Mouse (Mus musculus): ENCODE measurements at regions not wholly inside any gene's neighbourhood (a gene's known extent, or its start where the extent isn't known, plus 50 kb on each side); places are given as distances from the start of the nearest gene placed in this dataset.

DNA sequence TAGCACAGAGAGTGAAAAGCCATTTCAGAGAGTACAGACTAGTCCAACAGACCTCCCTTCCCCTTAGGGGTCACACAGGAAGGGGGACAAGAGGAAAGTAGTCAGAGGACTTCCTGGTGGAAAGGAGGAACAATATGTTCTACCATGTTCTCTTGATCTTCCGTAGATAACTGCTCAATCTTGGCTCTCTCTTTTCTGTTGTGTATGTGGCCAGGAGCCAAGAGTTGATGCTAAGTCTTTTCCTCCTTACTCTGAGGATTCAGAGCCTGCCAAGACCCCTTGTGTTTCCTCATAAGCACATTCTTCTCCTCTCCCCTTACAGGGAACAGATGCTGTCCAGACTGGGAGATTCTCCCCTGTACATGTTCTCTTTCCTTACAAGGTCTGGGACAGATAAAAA, 386.6 kb downstream of the Cd109 start:
- Histone ChIP-seq H3K27me3 (replicated peaks; ENCODE audit: control insufficient read depth, insufficient read depth, low read length) (no peaks in the 10 kb centered on the region), H3K9me3 (ENCODE audit: control insufficient read depth, low read length) (no peaks in the 10 kb centered on the region), H3K4me1 (ENCODE audit: control insufficient read depth, insufficient read depth, low read length) (no peaks in the 10 kb centered on the region), H3K36me3 (ENCODE audit: control insufficient read depth, insufficient read depth, low read length) (no peaks in the 10 kb centered on the region), H3K4me2 (ENCODE audit: low read depth, low read length) (no peak overlapping the region), H3K9ac (ENCODE audit: low read depth, low read length) (no peak overlapping the region), H3K4me3 (ENCODE audit: low read depth, low read length) (no peak overlapping the region), H3K27ac (replicated peaks; ENCODE audit: low read depth, low read length) (no peak overlapping the region)
- 54% methylated on average over 1 of the region's 1 CpGs for WGBS
- ATAC-seq (ENCODE audit: low read depth) (no peak), DNase-seq (ENCODE audit: low spot score) (peak; percentile 89)

DNA sequence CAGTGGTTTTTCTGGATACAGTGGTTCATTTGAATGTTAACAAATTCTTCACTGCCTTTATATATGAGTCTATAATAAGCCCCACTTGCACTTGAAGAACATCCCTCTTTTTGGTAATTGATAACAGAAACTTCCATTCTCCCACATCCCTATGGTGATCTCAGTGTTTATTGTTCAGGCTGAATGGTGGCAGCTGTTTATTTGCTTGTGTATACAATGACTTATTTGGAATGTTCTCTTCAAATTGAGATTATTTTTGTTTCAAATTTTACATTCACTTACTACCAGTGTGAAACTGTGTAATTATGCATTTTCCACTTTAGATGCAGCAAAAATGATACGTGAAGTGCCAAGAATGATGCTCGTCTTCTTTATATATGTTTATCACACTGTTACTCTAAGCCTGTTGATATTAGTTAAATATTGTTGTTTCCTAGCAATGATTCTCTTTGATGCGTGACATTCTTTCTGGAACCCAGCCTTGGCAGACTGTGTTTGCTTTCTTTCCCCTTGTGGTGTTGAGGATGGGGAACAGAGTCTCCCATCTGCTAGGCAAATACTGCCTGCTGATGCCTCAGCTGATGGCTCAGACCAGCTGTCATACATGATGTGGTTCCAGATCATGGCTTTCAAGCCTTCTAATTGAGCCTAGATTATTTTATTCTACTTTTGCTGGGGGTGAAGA, 389.1 kb downstream of the Cd109 start:
- Histone ChIP-seq H3K9ac (ENCODE audit: low read depth, low read length) (no peak overlapping the region), H3K9me3 (ENCODE audit: control insufficient read depth, low read length) (no peaks in the 10 kb centered on the region), H3K27ac (replicated peaks; ENCODE audit: low read depth, low read length) (no peak overlapping the region), H3K27me3 (replicated peaks; ENCODE audit: control insufficient read depth, insufficient read depth, low read length) (no peaks in the 10 kb centered on the region), H3K36me3 (ENCODE audit: control insufficient read depth, insufficient read depth, low read length) (no peaks in the 10 kb centered on the region), H3K4me3 (ENCODE audit: low read depth, low read length) (no peak overlapping the region), H3K4me1 (ENCODE audit: control insufficient read depth, insufficient read depth, low read length) (no peaks in the 10 kb centered on the region), H3K4me2 (ENCODE audit: low read depth, low read length) (no peak overlapping the region)
- peak; percentile 24 for DNase-seq (ENCODE audit: low spot score)
- ATAC-seq (ENCODE audit: low read depth) = no peak
- WGBS = 67% methylated on average over 3 of the region's 3 CpGs

DNA sequence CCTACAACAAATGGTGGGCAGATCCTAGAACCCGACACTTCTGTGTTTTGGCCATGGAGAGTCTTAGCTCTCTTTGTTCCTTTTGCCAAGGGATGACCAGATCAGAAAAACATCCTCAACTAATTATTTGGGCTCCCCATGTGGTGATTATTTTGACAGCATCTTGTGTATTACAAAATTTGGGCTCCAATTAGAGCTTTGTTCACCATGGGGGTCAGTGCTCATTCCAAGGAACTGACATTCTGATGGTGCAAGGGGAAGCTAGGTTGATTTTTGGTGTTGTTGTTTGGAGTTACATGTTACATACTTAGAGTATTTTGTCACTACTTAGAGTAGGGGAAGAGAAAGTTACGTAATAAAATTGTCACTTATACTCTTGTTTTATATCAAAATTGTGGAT, 406.9 kb downstream of the Cd109 start:
- Histone ChIP-seq H3K27me3 (replicated peaks; ENCODE audit: control insufficient read depth, insufficient read depth, low read length) (no peaks in the 10 kb centered on the region), H3K27ac (replicated peaks; ENCODE audit: low read depth, low read length) (no peak overlapping the region), H3K4me3 (ENCODE audit: low read depth, low read length) (no peak overlapping the region), H3K9me3 (ENCODE audit: control insufficient read depth, low read length) (no peaks in the 10 kb centered on the region), H3K9ac (ENCODE audit: low read depth, low read length) (no peak overlapping the region), H3K4me2 (ENCODE audit: low read depth, low read length) (no peak overlapping the region), H3K4me1 (ENCODE audit: control insufficient read depth, insufficient read depth, low read length) (no peaks in the 10 kb centered on the region), H3K36me3 (ENCODE audit: control insufficient read depth, insufficient read depth, low read length) (no peaks in the 10 kb centered on the region)
- 89% methylated on average over 2 of the region's 2 CpGs for WGBS
- DNase-seq (ENCODE audit: low spot score) (no peak), ATAC-seq (ENCODE audit: low read depth) (no peak)

DNA sequence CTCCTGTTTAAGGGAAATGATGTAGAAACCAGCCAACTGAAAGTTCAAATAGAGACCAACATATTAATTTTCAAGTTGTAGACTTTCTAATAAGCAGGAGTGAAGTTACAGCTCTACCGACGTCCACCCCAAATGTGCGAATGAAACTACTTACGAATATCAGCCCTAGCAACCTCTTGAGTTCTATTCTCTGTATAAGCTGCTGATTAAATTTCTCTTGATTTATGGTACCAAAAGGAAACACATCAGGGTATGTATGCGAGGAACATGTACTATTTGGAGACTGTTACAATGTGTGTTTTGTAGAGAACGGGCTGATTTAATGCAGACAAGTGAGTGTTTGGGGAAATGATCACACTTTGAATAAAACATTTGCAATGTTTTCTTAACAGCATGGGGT, 412.9 kb downstream of the Cd109 start:
- 68% methylated on average over 6 of the region's 6 CpGs for WGBS
- no peak overlapping the region for H3K4me3 ChIP-seq (ENCODE audit: low read depth, low read length)
- ATAC-seq (ENCODE audit: low read depth) (no peak), DNase-seq (ENCODE audit: low spot score) (no peak)
- H3K27me3 ChIP-seq (replicated peaks; ENCODE audit: control insufficient read depth, insufficient read depth, low read length) = no peaks in the 10 kb centered on the region
- no peak overlapping the region for H3K9ac ChIP-seq (ENCODE audit: low read depth, low read length)
- no peaks in the 10 kb centered on the region for H3K36me3 ChIP-seq (ENCODE audit: control insufficient read depth, insufficient read depth, low read length)
- no peaks in the 10 kb centered on the region for H3K4me1 ChIP-seq (ENCODE audit: control insufficient read depth, insufficient read depth, low read length)
- no peak overlapping the region for H3K27ac ChIP-seq (replicated peaks; ENCODE audit: low read depth, low read length)
- no peaks in the 10 kb centered on the region for H3K9me3 ChIP-seq (ENCODE audit: control insufficient read depth, low read length)
- no peak overlapping the region for H3K4me2 ChIP-seq (ENCODE audit: low read depth, low read length)

DNA sequence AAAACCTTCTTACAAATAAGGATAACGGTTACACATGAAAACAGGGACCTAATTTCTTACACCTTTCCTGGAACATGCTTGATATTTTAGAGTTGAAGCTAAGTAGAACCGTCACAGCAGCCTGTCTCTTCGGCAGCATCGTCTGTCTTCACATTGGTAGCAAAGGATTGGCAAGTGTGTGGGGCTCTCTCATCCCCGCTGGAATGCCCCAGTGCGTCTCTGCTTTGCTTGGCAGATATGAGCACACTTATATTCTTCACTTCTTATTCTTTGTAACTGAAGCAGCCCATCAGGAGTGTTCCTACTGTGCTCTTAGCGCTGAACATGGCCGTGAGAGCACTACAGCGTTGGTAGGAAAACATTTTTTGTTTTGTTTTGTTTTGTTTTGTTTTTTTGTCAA, 414.1 kb downstream of the Cd109 start:
- H3K4me3 ChIP-seq (ENCODE audit: low read depth, low read length) = no peak overlapping the region
- H3K9me3 ChIP-seq (ENCODE audit: control insufficient read depth, low read length) = no peaks in the 10 kb centered on the region
- no peaks in the 10 kb centered on the region for H3K4me1 ChIP-seq (ENCODE audit: control insufficient read depth, insufficient read depth, low read length)
- H3K9ac ChIP-seq (ENCODE audit: low read depth, low read length) = no peak overlapping the region
- ATAC-seq (ENCODE audit: low read depth) = no peak
- H3K27me3 ChIP-seq (replicated peaks; ENCODE audit: control insufficient read depth, insufficient read depth, low read length) = no peaks in the 10 kb centered on the region
- no peak overlapping the region for H3K27ac ChIP-seq (replicated peaks; ENCODE audit: low read depth, low read length)
- 63% methylated on average over 9 of the region's 9 CpGs for WGBS
- no peak for DNase-seq (ENCODE audit: low spot score)
- no peaks in the 10 kb centered on the region for H3K36me3 ChIP-seq (ENCODE audit: control insufficient read depth, insufficient read depth, low read length)
- no peak overlapping the region for H3K4me2 ChIP-seq (ENCODE audit: low read depth, low read length)

DNA sequence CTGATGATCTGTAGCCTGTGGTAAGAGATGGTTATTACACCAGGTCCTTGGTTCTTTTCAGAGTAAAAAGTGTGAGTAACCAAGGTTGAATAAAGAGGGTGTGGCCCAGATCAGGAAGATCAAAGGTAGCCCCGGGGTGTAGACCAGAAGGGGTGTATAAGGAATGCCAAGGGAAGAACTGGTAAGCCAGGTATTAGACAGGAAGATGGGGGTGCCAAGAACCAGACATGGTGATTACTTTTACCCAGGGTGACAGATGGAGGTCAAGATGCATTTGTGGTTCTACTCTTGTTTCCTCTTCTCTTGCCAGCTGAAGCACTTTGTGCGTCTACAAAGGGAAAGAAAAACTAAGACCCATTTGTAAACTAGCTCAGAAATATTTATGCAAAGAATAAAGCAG, 420.3 kb downstream of the Cd109 start:
- no peaks in the 10 kb centered on the region for H3K27me3 ChIP-seq (replicated peaks; ENCODE audit: control insufficient read depth, insufficient read depth, low read length)
- 69% methylated on average over 2 of the region's 2 CpGs for WGBS

DNA sequence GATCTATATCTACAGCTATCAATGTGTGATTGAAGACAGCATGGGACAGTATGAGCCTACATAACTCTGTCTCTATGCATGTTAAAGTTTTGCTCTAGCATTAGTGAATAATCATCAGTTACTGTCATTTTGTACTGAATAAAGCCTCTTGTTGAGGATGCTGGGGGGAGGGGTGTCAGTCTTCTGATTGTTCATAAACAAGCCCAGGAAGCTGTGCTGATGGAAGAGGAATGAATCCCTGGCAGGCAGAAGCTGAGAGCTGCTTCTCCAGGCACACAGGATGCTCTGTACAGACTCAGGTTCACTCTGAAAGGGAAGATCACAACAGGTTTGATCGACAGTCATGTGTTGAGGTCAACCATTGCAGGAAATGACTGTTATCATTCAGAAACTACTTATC, 421.7 kb downstream of the Cd109 start:
- DNase-seq (ENCODE audit: low spot score) (no peak), ATAC-seq (ENCODE audit: low read depth) (no peak)
- no peaks in the 10 kb centered on the region for H3K9me3 ChIP-seq (ENCODE audit: control insufficient read depth, low read length)
- no peaks in the 10 kb centered on the region for H3K36me3 ChIP-seq (ENCODE audit: control insufficient read depth, insufficient read depth, low read length)
- no peak overlapping the region for H3K9ac ChIP-seq (ENCODE audit: low read depth, low read length)
- peaks cover 3% of the 10 kb centered on the region; the same call in 1 of the 2 replicates for H3K4me1 ChIP-seq (ENCODE audit: control insufficient read depth, insufficient read depth, low read length)
- H3K4me2 ChIP-seq (ENCODE audit: low read depth, low read length) = no peak overlapping the region
- WGBS = 50% methylated on average over 1 of the region's 1 CpGs
- no peak overlapping the region for H3K27ac ChIP-seq (replicated peaks; ENCODE audit: low read depth, low read length)
- no peaks in the 10 kb centered on the region for H3K27me3 ChIP-seq (replicated peaks; ENCODE audit: control insufficient read depth, insufficient read depth, low read length)
- no peak overlapping the region for H3K4me3 ChIP-seq (ENCODE audit: low read depth, low read length)

More for the DNA sequence above, 420.3 kb downstream of the Cd109 start:
- H3K27ac ChIP-seq (replicated peaks; ENCODE audit: low read depth, low read length) = no peak overlapping the region
- H3K36me3 ChIP-seq (ENCODE audit: control insufficient read depth, insufficient read depth, low read length) = no peaks in the 10 kb centered on the region
- H3K4me3 ChIP-seq (ENCODE audit: low read depth, low read length) = no peak overlapping the region
- H3K9me3 ChIP-seq (ENCODE audit: control insufficient read depth, low read length) = no peaks in the 10 kb centered on the region
- DNase-seq (ENCODE audit: low spot score) (no peak), ATAC-seq (ENCODE audit: low read depth) (no peak)
- peaks cover 3% of the 10 kb centered on the region; the same call in 1 of the 2 replicates for H3K4me1 ChIP-seq (ENCODE audit: control insufficient read depth, insufficient read depth, low read length)
- no peak overlapping the region for H3K4me2 ChIP-seq (ENCODE audit: low read depth, low read length)
- H3K9ac ChIP-seq (ENCODE audit: low read depth, low read length) = no peak overlapping the region

DNA sequence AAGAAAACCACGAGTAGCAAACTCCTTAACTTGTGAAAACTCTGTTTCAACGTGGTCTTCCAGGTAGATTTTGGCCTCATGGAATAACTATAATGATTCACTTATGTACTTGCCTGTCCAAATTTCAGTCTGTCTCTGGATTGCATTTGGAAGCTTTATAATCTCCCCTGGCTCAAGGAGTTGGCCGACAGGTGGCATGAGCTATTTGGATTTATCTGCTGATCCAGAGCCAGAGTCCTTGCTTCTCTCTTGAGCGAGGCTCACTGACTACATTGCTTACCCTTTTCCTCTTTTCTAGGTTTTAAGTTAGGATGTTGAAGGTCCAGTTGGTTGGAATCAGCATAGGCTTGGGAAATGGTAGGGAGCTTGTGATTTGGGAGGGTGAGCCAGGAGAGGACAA, 423.6 kb downstream of the Cd109 start:
- no peaks in the 10 kb centered on the region for H3K9me3 ChIP-seq (ENCODE audit: control insufficient read depth, low read length)
- DNase-seq (ENCODE audit: low spot score) (no peak), ATAC-seq (ENCODE audit: low read depth) (no peak)
- H3K4me1 ChIP-seq (ENCODE audit: control insufficient read depth, insufficient read depth, low read length) = peaks cover 3% of the 10 kb centered on the region; the same call in 1 of the 2 replicates
- no peak overlapping the region for H3K27ac ChIP-seq (replicated peaks; ENCODE audit: low read depth, low read length)
- H3K4me3 ChIP-seq (ENCODE audit: low read depth, low read length) = no peak overlapping the region
- 87% methylated on average over 4 of the region's 4 CpGs for WGBS
- H3K36me3 ChIP-seq (ENCODE audit: control insufficient read depth, insufficient read depth, low read length) = no peaks in the 10 kb centered on the region
- no peak overlapping the region for H3K4me2 ChIP-seq (ENCODE audit: low read depth, low read length)
- H3K9ac ChIP-seq (ENCODE audit: low read depth, low read length) = no peak overlapping the region
- no peaks in the 10 kb centered on the region for H3K27me3 ChIP-seq (replicated peaks; ENCODE audit: control insufficient read depth, insufficient read depth, low read length)

DNA sequence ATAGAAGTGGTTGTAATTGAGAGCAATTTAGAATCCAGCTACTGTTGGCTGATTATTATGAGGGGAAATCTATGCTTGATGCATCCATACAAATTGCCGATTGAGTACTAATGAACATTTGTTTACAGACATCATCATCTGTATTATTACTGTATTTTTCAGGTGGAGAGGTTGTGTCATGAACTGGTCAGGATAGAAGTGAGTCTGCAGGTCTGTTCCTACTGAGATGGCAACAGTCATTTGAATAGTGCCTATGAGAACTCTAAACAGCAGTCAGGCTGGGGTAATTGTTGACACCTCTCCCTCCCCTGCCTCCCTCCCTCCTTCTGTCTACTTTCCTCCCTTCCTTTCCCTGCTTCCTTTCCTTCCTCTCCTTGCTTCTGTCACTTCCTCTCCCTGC, 429.0 kb downstream of the Cd109 start:
- ATAC-seq (ENCODE audit: low read depth) (no peak), DNase-seq (ENCODE audit: low spot score) (no peak)
- Histone ChIP-seq H3K9me3 (ENCODE audit: control insufficient read depth, low read length) (no peaks in the 10 kb centered on the region), H3K4me1 (ENCODE audit: control insufficient read depth, insufficient read depth, low read length) (no peaks in the 10 kb centered on the region), H3K27me3 (replicated peaks; ENCODE audit: control insufficient read depth, insufficient read depth, low read length) (no peaks in the 10 kb centered on the region), H3K27ac (replicated peaks; ENCODE audit: low read depth, low read length) (no peak overlapping the region), H3K4me2 (ENCODE audit: low read depth, low read length) (no peak overlapping the region), H3K9ac (ENCODE audit: low read depth, low read length) (no peak overlapping the region), H3K4me3 (ENCODE audit: low read depth, low read length) (no peak overlapping the region), H3K36me3 (ENCODE audit: control insufficient read depth, insufficient read depth, low read length) (no peaks in the 10 kb centered on the region)
- 82% methylated on average over 1 of the region's 1 CpGs for WGBS

All from embryonic facial prominence, embryonic 14.5 days (tissue).